Mouse (Mus musculus) bone marrow, adult 2 months (tissue): Measurements from ENCODE around the gene Hmgxb4.

Source experiments
- CTCF ChIP-seq: fragments of 200-500 bp; IDR thresholded peaks from 2 replicates; pipeline ENCODE4 v1.5.1; 2011; ENCODE audit warnings: low read length, control low read depth; ENCODE audit not compliant: control insufficient read depth, insufficient read depth
- POLR2A ChIP-seq: fragments of 200-500 bp; IDR thresholded peaks from 2 replicates; pipeline ENCODE4 v1.6.1; 2011; ENCODE audit warnings: low read depth, mild to moderate bottlenecking, control low read depth, low read length, borderline replicate concordance; ENCODE audit not compliant: control insufficient read depth

- no peak for TF ChIP-seq CTCF
- no peak for TF ChIP-seq POLR2A
Measured at GRCm38 (mm10) chr8:75047784-75048183, 54.6 kb downstream of the Hmgxb4 start.
